Mouse (Mus musculus) stomach, embryonic 15.5 days (tissue): Measurements from ENCODE around the gene Praf2. TPM values are rescaled to one million over a fixed set of nuclear protein-coding genes. Genes with fewer than 3 reads are reported as not detected.
"Not testable (repeated sequence)": the region's sequence is repeated elsewhere in the genome, so short reads cannot be mapped to it uniquely, and the experiment has no call there.

ENCODE experiments used
- ATAC-seq: fragments of 200-750 bp; cut with Nextera tagmentation; 2 replicates; pipeline ENCODE4 v1.8.0; 2017; ENCODE audit warnings: low read depth, moderate number of reproducible peaks, moderate TSS enrichment; ENCODE audit not compliant: insufficient read depth, low FRiP score
- H3K27ac ChIP-seq: fragments of 300-500 bp; sonication (generic); 2 replicates; pipeline ENCODE4 v1.5.1; 2015; ENCODE audit warnings: mild to moderate bottlenecking, inconsistent platforms
- H3K27me3 ChIP-seq: fragments of 300-500 bp; sonication (generic); replicated peaks from 2 replicates; pipeline ENCODE4 v1.6.1; 2015; ENCODE audit warnings: inconsistent platforms
- H3K36me3 ChIP-seq: fragments of 300-500 bp; sonication (generic); 2 replicates; pipeline ENCODE4 v1.6.1; 2015; ENCODE audit warnings: inconsistent platforms
- H3K4me1 ChIP-seq: fragments of 300-500 bp; sonication (generic); 2 replicates; pipeline ENCODE4 v1.6.1; 2015; ENCODE audit warnings: inconsistent platforms
- H3K4me2 ChIP-seq: fragments of 300-500 bp; sonication (generic); 2 replicates; pipeline ENCODE4 v1.6.1; 2015; ENCODE audit warnings: mild to moderate bottlenecking, inconsistent platforms
- H3K4me3 ChIP-seq: fragments of 300-500 bp; sonication (generic); replicated peaks from 2 replicates; pipeline ENCODE4 v1.5.1; 2015; ENCODE audit warnings: inconsistent platforms
- H3K9ac ChIP-seq: fragments of 300-500 bp; sonication (generic); 2 replicates; pipeline ENCODE4 v1.6.1; 2015; ENCODE audit warnings: inconsistent platforms
- H3K9me3 ChIP-seq: fragments of 300-500 bp; sonication (generic); 2 replicates; pipeline ENCODE4 v1.6.1; 2016; ENCODE audit warnings: inconsistent platforms
- WGBS: fragments of 180-500 bp; shearing (Covaris S2); methylation state at CpG from one replicate; pipeline ENCODE4 v1.1.7; 2015; 5-methylcytosine and 5-hydroxymethylcytosine counted together
- polyA plus RNA-seq: library from polyadenylated mRNA; unstranded; fragments of >200 nt; fragmentation: Nextera tagmentation; extraction: Ambion mirVana; gene quantifications from 2 replicates; pipeline ENCODE4 v1.2.1, GENCODE M21; 2015

Praf2 gene
- polyA plus RNA-seq, 1 experiment from 2014 or later: 58.3 TPM

GRCm38 (mm10) chrX:7714135-7714899 lies 13.9 kb upstream of the Praf2 start, which contains the start of gene Wdr45:
Gene Wdr45 (plus strand): TSS chrX:7714333.
- not testable (repeated sequence) for H3K27me3 ChIP-seq, H3K27ac ChIP-seq, H3K9me3 ChIP-seq, H3K36me3 ChIP-seq, H3K4me1 ChIP-seq, H3K9ac ChIP-seq
- ATAC-seq: peak; percentile 95
- peak within 1 kb of the TSS; percentile 46 for H3K4me2 ChIP-seq
- peak within 1 kb of the TSS; percentile 38 for H3K4me3 ChIP-seq
- 13% methylated on average over 33 of the region's 60 CpGs for WGBS

- H3K36me3 ChIP-seq, H3K27me3 ChIP-seq, H3K9ac ChIP-seq, H3K4me1 ChIP-seq, H3K27ac ChIP-seq, H3K4me2 ChIP-seq, H3K9me3 ChIP-seq, ATAC-seq, H3K4me3 ChIP-seq: not testable (repeated sequence)
- WGBS: 24% methylated on average over 1 of the region's 1 CpGs
Observed at GRCm38 (mm10) chrX:7716058-7716457, 12.2 kb upstream of the Praf2 start.

- ATAC-seq: peak; percentile 91
- no peaks in the 10 kb centered on the region for H3K9me3 ChIP-seq
- H3K4me2 ChIP-seq: peak within 1 kb of the TSS; percentile 52
- peak within 1 kb of the TSS; percentile 95 for H3K27ac ChIP-seq
- 18% methylated on average over 22 of the region's 22 CpGs for WGBS
- H3K4me1 ChIP-seq: peaks cover 6% of the 10 kb centered on the region; the same call in 1 of the 2 replicates
- H3K9ac ChIP-seq: no peak within 1 kb of the TSS
- no peaks in the 10 kb centered on the region for H3K36me3 ChIP-seq
- no peaks in the 10 kb centered on the region for H3K27me3 ChIP-seq
- peak within 1 kb of the TSS; percentile 58 for H3K4me3 ChIP-seq
Observed at GRCm38 (mm10) chrX:7721514-7722281, 6.5 kb upstream of the Praf2 start, which contains the start of gene Gm45208. Gene Gm45208 (plus strand): TSS chrX:7722245.

- H3K9me3 ChIP-seq: no peaks in the 10 kb centered on the region
- peaks cover 6% of the 10 kb centered on the region; the same call in 1 of the 2 replicates for H3K4me1 ChIP-seq
- peak overlapping the region; percentile 95 for H3K27ac ChIP-seq
- no peak overlapping the region for H3K9ac ChIP-seq
- ATAC-seq: no peak
- H3K27me3 ChIP-seq: no peaks in the 10 kb centered on the region
- H3K36me3 ChIP-seq: no peaks in the 10 kb centered on the region
- peak overlapping the region; percentile 58 for H3K4me3 ChIP-seq
- peak overlapping the region; percentile 52 for H3K4me2 ChIP-seq
- WGBS: 30% methylated on average over 11 of the region's 11 CpGs
Observed at GRCm38 (mm10) chrX:7722282-7722611, 6.0 kb upstream of the Praf2 start.

- no peaks in the 10 kb centered on the region for H3K27me3 ChIP-seq
- H3K4me1 ChIP-seq: peaks cover 6% of the 10 kb centered on the region; the same call in 1 of the 2 replicates
- no peaks in the 10 kb centered on the region for H3K36me3 ChIP-seq
- peak overlapping the region; percentile 58 for H3K4me3 ChIP-seq
- H3K27ac ChIP-seq: no peak overlapping the region
- WGBS: 13% methylated on average over 4 of the region's 4 CpGs
- no peak for ATAC-seq
- peak overlapping the region; percentile 52 for H3K4me2 ChIP-seq
- no peak overlapping the region for H3K9ac ChIP-seq
- no peaks in the 10 kb centered on the region for H3K9me3 ChIP-seq
Observed at GRCm38 (mm10) chrX:7722691-7723090, 5.5 kb upstream of the Praf2 start.

- Histone ChIP-seq H3K9me3 (no peaks in the 10 kb centered on the region), H3K4me3 (no peak overlapping the region), H3K27me3 (no peaks in the 10 kb centered on the region), H3K36me3 (no peaks in the 10 kb centered on the region), H3K27ac (no peak overlapping the region), H3K4me1 (peaks cover 6% of the 10 kb centered on the region; the same call in 1 of the 2 replicates), H3K9ac (no peak overlapping the region), H3K4me2 (no peak overlapping the region)
- 82% methylated on average over 7 of the region's 7 CpGs for WGBS
- ATAC-seq: no peak
Observed at GRCm38 (mm10) chrX:7724135-7724534, 4.1 kb upstream of the Praf2 start.

GRCm38 (mm10) chrX:7725841-7726240 lies 2.4 kb upstream of the Praf2 start:
- WGBS: 86% methylated on average over 12 of the region's 12 CpGs
- Histone ChIP-seq H3K4me3 (no peak overlapping the region), H3K4me2 (no peak overlapping the region), H3K36me3 (no peaks in the 10 kb centered on the region), H3K4me1 (peaks cover 6% of the 10 kb centered on the region; the same call in 1 of the 2 replicates), H3K27ac (no peak overlapping the region), H3K9ac (no peak overlapping the region), H3K27me3 (no peaks in the 10 kb centered on the region), H3K9me3 (no peaks in the 10 kb centered on the region)
- ATAC-seq: no peak

GRCm38 (mm10) chrX:7727176-7727575 lies 1.1 kb upstream of the Praf2 start:
- peaks cover 6% of the 10 kb centered on the region; the same call in 1 of the 2 replicates for H3K4me1 ChIP-seq
- H3K4me2 ChIP-seq: no peak overlapping the region
- no peaks in the 10 kb centered on the region for H3K36me3 ChIP-seq
- no peaks in the 10 kb centered on the region for H3K9me3 ChIP-seq
- no peaks in the 10 kb centered on the region for H3K27me3 ChIP-seq
- H3K27ac ChIP-seq: no peak overlapping the region
- H3K4me3 ChIP-seq: no peak overlapping the region
- H3K9ac ChIP-seq: no peak overlapping the region
- WGBS: 93% methylated on average over 13 of the region's 13 CpGs
- ATAC-seq: no peak

GRCm38 (mm10) chrX:7728922-7729265 lies 655 bp downstream of the Praf2 start:
- no peaks in the 10 kb centered on the region for H3K4me1 ChIP-seq
- peak overlapping the region; percentile 49 for H3K4me3 ChIP-seq
- no peaks in the 10 kb centered on the region for H3K27me3 ChIP-seq
- no peak overlapping the region for H3K9ac ChIP-seq
- ATAC-seq: peak; percentile 30
- peak overlapping the region; percentile 53 for H3K4me2 ChIP-seq
- H3K36me3 ChIP-seq: no peaks in the 10 kb centered on the region
- no peaks in the 10 kb centered on the region for H3K9me3 ChIP-seq
- 30% methylated on average over 4 of the region's 4 CpGs for WGBS
- 0 out of 2 replicates have a peak overlapping the region, but pooled peaks have one; percentile 31 for H3K27ac ChIP-seq

GRCm38 (mm10) chrX:7733571-7734156 lies 5.4 kb downstream of the Praf2 start:
- H3K27ac ChIP-seq: no peak overlapping the region
- H3K9ac ChIP-seq: no peak overlapping the region
- H3K4me3 ChIP-seq: no peak overlapping the region
- H3K4me2 ChIP-seq: no peak overlapping the region
- no peak for ATAC-seq
- 32% methylated on average over 25 of the region's 26 CpGs for WGBS
- H3K36me3 ChIP-seq: no peaks in the 10 kb centered on the region
- H3K27me3 ChIP-seq: no peaks in the 10 kb centered on the region
- H3K4me1 ChIP-seq: no peaks in the 10 kb centered on the region
- H3K9me3 ChIP-seq: no peaks in the 10 kb centered on the region

- no peaks in the 10 kb centered on the region for H3K4me1 ChIP-seq
- no peaks in the 10 kb centered on the region for H3K27me3 ChIP-seq
- no peaks in the 10 kb centered on the region for H3K36me3 ChIP-seq
- H3K4me2 ChIP-seq: peak overlapping the region; percentile 16; the same call in 1 of the 2 replicates
- 56% methylated on average over 14 of the region's 14 CpGs for WGBS
- no peaks in the 10 kb centered on the region for H3K9me3 ChIP-seq
- H3K4me3 ChIP-seq: 0 out of 2 replicates have a peak overlapping the region, but pooled peaks have one; percentile 18
- peak overlapping the region; percentile 73; the same call in 1 of the 2 replicates for H3K27ac ChIP-seq
- ATAC-seq: peak; percentile 74; the same call in 1 of the 2 replicates
- H3K9ac ChIP-seq: no peak overlapping the region
Observed at GRCm38 (mm10) chrX:7739336-7740081, 11.3 kb downstream of the Praf2 start.
